Comparison of ENCODE assay signal across 8 mouse cellular contexts in genomic region chr5:73489915-73490314, GRCm38 (mm10). TPM values are rescaled to one million over a fixed set of nuclear protein-coding genes. Genes with fewer than 3 reads are reported as not detected.
A peak's percentile ranks its signal among the peaks of the same experiment; 100 is the strongest.
DNase-seq lines count a peak whose midpoint lies in the region; ATAC-seq lines count a peak whose summit lies in the region.

No protein-coding gene starts in this region.

- peak overlapping the region; percentile 76 for H3K9ac ChIP-seq in hindbrain, embryonic 13.5 days
- peak overlapping the region; percentile 73 for H3K9ac ChIP-seq in midbrain, embryonic 11.5 days (ENCODE audit: low read length)

- no peak for ATAC-seq in erythroblast, adult 5-6 weeks (replicated peaks; ENCODE audit: low FRiP score, poor library complexity, severe bottlenecking)
- ATAC-seq in hindbrain, embryonic 13.5 days (ENCODE audit: low FRiP score) = no peak
- no peak for ATAC-seq in midbrain, embryonic 11.5 days (ENCODE audit: low FRiP score)

- 7% methylated on average over 14 of the region's 14 CpGs for WGBS in hindbrain, embryonic 13.5 days
- 6% methylated on average over 14 of the region's 14 CpGs for WGBS in midbrain, embryonic 11.5 days

- peaks cover 16% of the 10 kb centered on the region for H3K27me3 ChIP-seq in erythroblast, embryonic 14.5 days (ENCODE audit: control insufficient read depth)
- no peaks in the 10 kb centered on the region for H3K27me3 ChIP-seq in hindbrain, embryonic 13.5 days
- H3K27me3 ChIP-seq in midbrain, embryonic 11.5 days (ENCODE audit: control insufficient read depth, insufficient read depth, low read length) = no peaks in the 10 kb centered on the region

- peak overlapping the region; percentile 83 for H3K4me3 ChIP-seq in erythroblast, embryonic 14.5 days (replicated peaks)
- peak overlapping the region; percentile 88 for H3K4me3 ChIP-seq in hindbrain, embryonic 13.5 days
- H3K4me3 ChIP-seq in midbrain, embryonic 11.5 days (ENCODE audit: low read depth, low read length) = peak overlapping the region; percentile 77

- no peaks in the 10 kb centered on the region for H3K36me3 ChIP-seq in erythroblast, embryonic 14.5 days (ENCODE audit: control insufficient read depth)
- no peaks in the 10 kb centered on the region for H3K36me3 ChIP-seq in hindbrain, embryonic 13.5 days
- H3K36me3 ChIP-seq in midbrain, embryonic 11.5 days (ENCODE audit: control insufficient read depth, insufficient read depth, low read length) = no peaks in the 10 kb centered on the region

- H3K4me1 ChIP-seq in erythroblast, embryonic 14.5 days (ENCODE audit: control insufficient read depth) = peaks cover 25% of the 10 kb centered on the region
- H3K4me1 ChIP-seq in hindbrain, embryonic 13.5 days (replicated peaks) = peaks cover 37% of the 10 kb centered on the region
- peaks cover 7% of the 10 kb centered on the region; the same call in 1 of the 2 replicates for H3K4me1 ChIP-seq in midbrain, embryonic 11.5 days (ENCODE audit: control insufficient read depth, insufficient read depth, low read length)

- peak overlapping the region; percentile 89 for H3K27ac ChIP-seq in hindbrain, embryonic 13.5 days
- H3K27ac ChIP-seq in midbrain, embryonic 11.5 days (ENCODE audit: low read depth, low read length) = peak overlapping the region; percentile 77

- H3K4me2 ChIP-seq in hindbrain, embryonic 13.5 days = peak overlapping the region; percentile 79
- peak overlapping the region; percentile 82 for H3K4me2 ChIP-seq in midbrain, embryonic 11.5 days

- no peaks in the 10 kb centered on the region for H3K9me3 ChIP-seq in erythroblast, embryonic 14.5 days (ENCODE audit: control insufficient read depth, low read length)
- H3K9me3 ChIP-seq in hindbrain, embryonic 13.5 days = no peaks in the 10 kb centered on the region
- H3K9me3 ChIP-seq in midbrain, embryonic 11.5 days (ENCODE audit: control insufficient read depth, low read length) = no peaks in the 10 kb centered on the region

- peak; percentile 8 for DNase-seq in 3134 (ENCODE audit: extremely low read depth, insufficient read length, low spot score)
- peak; percentile 19 to 22 for DNase-seq in cerebellum, postnatal 36 days
- peak; percentile 94 for DNase-seq in midbrain, embryonic 11.5 days (ENCODE audit: low spot score, missing footprints)
- DNase-seq in frontal cortex, postnatal 25 days (ENCODE audit: low spot score in 2 of 2) = no peak
- no peak for DNase-seq in layer of hippocampus, postnatal 10 days (ENCODE audit: low spot score in 2 of 2)

RNA-seq across cellular contexts. Expression of gene Dcun1d4, which starts 9.1 kb away (rescaled TPM):
- polyA plus RNA-seq in erythroblast, embryonic 14.5 days (2012) = 0.06 TPM in 1 of 2 replicates, not detected in the other
- 0.21 and 1.3 TPM in 2 replicates for total RNA-seq in erythroblast, adult 5-6 weeks (2015; ENCODE audit: low replicate concordance)
- 0.70 and 7.4 TPM in 2 replicates for total RNA-seq in erythroblast, adult 5-6 weeks (2017; ENCODE audit: low replicate concordance)
- 53.0 and 59.4 TPM in 2 replicates for polyA plus RNA-seq in hindbrain, embryonic 13.5 days (2015; fragmentation: Nextera tagmentation; extraction: Ambion mirVana)
- polyA plus RNA-seq in midbrain, embryonic 11.5 days (2014; fragmentation: Nextera tagmentation; extraction: Ambion mirVana) = 69.6 and 83.0 TPM in 2 replicates
- 100 to 1,000 TPM; 103 to 104 TPM for total RNA-seq in layer of hippocampus, postnatal 10 days (2021)

Comparison
In these comparisons a context has a peak if more than half of its experiments do, and no peak if none do; other contexts are left out.
1. DNase-seq: peak in 3134 (single experiment), cerebellum, postnatal 36 days (2 of 2) and midbrain, embryonic 11.5 days (single experiment); none in frontal cortex, postnatal 25 days (0 of 2) and layer of hippocampus, postnatal 10 days (0 of 2).
2. RNA of gene Dcun1d4, which starts 9.1 kb away (polyA plus RNA-seq): 69.6 to 83.0 TPM in midbrain, embryonic 11.5 days and 53.0 to 59.4 TPM in hindbrain, embryonic 13.5 days; 0.06 TPM in erythroblast, embryonic 14.5 days; every median in the first group is over 10 times any median in the second.
3. Peak in every context shown above with its lines, with median percentiles within 50 percentile points of each other: H3K4me3 ChIP-seq.